Mouse (Mus musculus) CH12.LX (cell line): Measurements from ENCODE around the gene Pcca. TPM values are rescaled to one million over a fixed set of nuclear protein-coding genes. Genes with fewer than 3 reads are reported as not detected.

Experiments
- DNase-seq: peaks from one replicate; pipeline ENCODE4 v3.0.0-alpha.2; 2013; ENCODE audit errors: extremely low read depth
- H3K27ac ChIP-seq: 2 replicates; pipeline ENCODE4 v1.5.1; 2012; ENCODE audit warnings: low read depth, mild to moderate bottlenecking, control low read depth, moderate library complexity; ENCODE audit not compliant: insufficient read depth
- H3K27me3 ChIP-seq: replicated peaks from 2 replicates; pipeline ENCODE3; 2012; ENCODE audit warnings: inconsistent platforms
- H3K36me3 ChIP-seq, 2 experiments: replicated peaks in 1 of 2; 2 replicates each; pipeline versions ENCODE3 to v1.6.1; 2012; ENCODE audit warnings: inconsistent platforms in 1 of 2, low read length in 1 of 2, mild to moderate bottlenecking in 1 of 2, mixed read lengths in 1 of 2, moderate library complexity in 1 of 2; ENCODE audit not compliant: control insufficient read depth in 1 of 2, insufficient read depth in 1 of 2
- H3K4me1 ChIP-seq, 2 experiments: 2 replicates each; pipeline ENCODE4 v1.6.1; 2012; ENCODE audit warnings: inconsistent platforms in 1 of 2, moderate library complexity in 1 of 2; ENCODE audit not compliant: insufficient read depth in 2 of 2, control insufficient read depth in 1 of 2
- H3K4me2 ChIP-seq: 2 replicates; pipeline ENCODE4 v1.6.1; 2012; ENCODE audit warnings: low read depth, mild to moderate bottlenecking, control low read depth; ENCODE audit not compliant: poor library complexity, insufficient read depth, severe bottlenecking
- H3K4me3 ChIP-seq, 3 experiments: fragments of 150-350 bp in 1 of 3; sonication (generic) in 1 of 3; replicated peaks in 1 of 3; 2 replicates each; pipeline versions ENCODE3 to v1.5.1; 2011 to 2012; ENCODE audit warnings: low read depth in 2 of 3, low read length in 2 of 3, mild to moderate bottlenecking in 2 of 3, moderate library complexity in 2 of 3, control low read depth in 1 of 3, improper control_type of control experiment in 1 of 3, inconsistent platforms in 1 of 3, mixed read lengths in 1 of 3; ENCODE audit not compliant: poor library complexity in 1 of 3
- H3K79me2 ChIP-seq: replicated peaks from 2 replicates; pipeline ENCODE4 v1.6.1; 2012; ENCODE audit warnings: mild to moderate bottlenecking, moderate library complexity; ENCODE audit not compliant: control insufficient read depth, poor library complexity, insufficient read depth, severe bottlenecking; ENCODE audit errors: extremely low read depth
- H3K9ac ChIP-seq: 2 replicates; pipeline ENCODE4 v1.6.1; 2012; ENCODE audit warnings: low read depth, mild to moderate bottlenecking, control low read depth, moderate library complexity; ENCODE audit not compliant: insufficient read depth
- H3K9me3 ChIP-seq: replicated peaks from 2 replicates; pipeline ENCODE3; 2012; ENCODE audit warnings: low read length, inconsistent platforms, mixed read lengths
- CHD2 ChIP-seq: IDR thresholded peaks from 2 replicates; pipeline ENCODE4 v1.6.1; 2011; ENCODE audit warnings: low read length, improper control_type of control experiment
- E2F4 ChIP-seq: IDR thresholded peaks from 2 replicates; pipeline ENCODE4 v1.6.1; 2011; ENCODE audit warnings: low read depth, low read length, improper control_type of control experiment; ENCODE audit not compliant: insufficient replicate concordance
- ELF1 ChIP-seq: IDR thresholded peaks from 2 replicates; pipeline ENCODE4 v1.6.1; 2014; ENCODE audit warnings: low read depth, mild to moderate bottlenecking, inconsistent platforms, low read length, improper control_type of control experiment
- ETS1 ChIP-seq: conservative IDR thresholded peaks from 2 replicates; pipeline ENCODE4 v1.6.1; 2012; ENCODE audit warnings: low read depth, mild to moderate bottlenecking, inconsistent platforms, low read length, improper control_type of control experiment, moderate library complexity
- JUND ChIP-seq: conservative IDR thresholded peaks from 2 replicates; pipeline ENCODE4 v1.6.1; 2011; ENCODE audit warnings: low read depth, low read length, improper control_type of control experiment
- MAFK ChIP-seq: IDR thresholded peaks from 2 replicates; pipeline ENCODE4 v1.6.1; 2011; ENCODE audit warnings: low read length, improper control_type of control experiment; ENCODE audit not compliant: insufficient replicate concordance
- MEF2A ChIP-seq: IDR thresholded peaks from 2 replicates; pipeline ENCODE4 v1.6.1; 2014; ENCODE audit warnings: low read depth, mild to moderate bottlenecking, inconsistent platforms, low read length, improper control_type of control experiment, borderline replicate concordance
- MYC ChIP-seq: IDR thresholded peaks from 2 replicates; pipeline ENCODE4 v1.6.1; 2011; ENCODE audit warnings: low read depth, mild to moderate bottlenecking, improper control_type of control experiment, low read length
- NRF1 ChIP-seq: IDR thresholded peaks from 2 replicates; pipeline ENCODE4 v1.6.1; 2014; ENCODE audit warnings: low read depth, mild to moderate bottlenecking, inconsistent platforms, low read length, improper control_type of control experiment, moderate library complexity
- PAX5 ChIP-seq: IDR thresholded peaks from 2 replicates; pipeline ENCODE4 v1.6.1; 2012; ENCODE audit warnings: low read length, inconsistent platforms, mixed read lengths
- TCF12 ChIP-seq: IDR thresholded peaks from 2 replicates; pipeline ENCODE4 v1.6.1; 2014; ENCODE audit warnings: low read depth, mild to moderate bottlenecking, inconsistent platforms, low read length, improper control_type of control experiment
- UBTF ChIP-seq: IDR thresholded peaks from 2 replicates; pipeline ENCODE4 v1.6.1; 2012; ENCODE audit warnings: low read depth, mild to moderate bottlenecking, inconsistent platforms, low read length, improper control_type of control experiment, moderate library complexity
- ZC3H11A ChIP-seq: IDR thresholded peaks from 2 replicates; pipeline ENCODE4 v1.6.1; 2012; ENCODE audit warnings: low read depth, mild to moderate bottlenecking, inconsistent platforms, low read length, improper control_type of control experiment
- ZMIZ1 ChIP-seq: IDR thresholded peaks from 2 replicates; pipeline ENCODE4 v1.6.1; 2012; ENCODE audit warnings: low read depth, mild to moderate bottlenecking, inconsistent platforms, low read length, improper control_type of control experiment
- dilution Hi-C: fragments of 300-500 bp; cut with MboI; formaldehyde crosslinking; loops from 2 replicates; pipeline ENCODE4 v1.14.3; 2020; ENCODE audit warnings: low sequenced_read_pairs; ENCODE audit not compliant: extremely low pct_unique_long_range_greater_than_20kb, extremely low pct_ligation_motif_present
- in situ Hi-C: fragments of 300-500 bp; cut with MboI; formaldehyde crosslinking; loops from 3 replicates; pipeline ENCODE4 v1.14.3; 2019; ENCODE audit warnings: low sequenced_read_pairs, low pct_ligation_motif_present, low pct_unique_long_range_greater_than_20kb, mixed read lengths
- polyA plus RNA-seq: library from polyadenylated mRNA; unstranded; fragments of >175 nt; gene quantifications from 2 replicates; pipeline ENCODE4 v1.2.1, GENCODE M21; 2012; ENCODE audit warnings: low read depth; ENCODE audit not compliant: insufficient read length
- total RNA-seq, 2 experiments: library from RNA; depleted of rRNA; stranded (reverse); fragments of 300-350 nt in 1 of 2; fragments of >200 nt in 1 of 2; gene quantifications; 2 replicates each; pipeline ENCODE4 v1.2.3; 2012 to 2014

The Pcca gene
- total and polyA plus RNA-seq, 3 experiments: 11.2 to 39.0 (median 23.8) TPM

GRCm38 (mm10) chr14:122762603-122763002, 228.5 kb downstream of the Pcca start:
- dilution Hi-C loops: no loop called here
- H3K4me3 ChIP-seq: no peak overlapping the region
- no peak for TF ChIP-seq UBTF
- H3K79me2 ChIP-seq: peaks cover 2% of the 10 kb centered on the region; the same call in 1 of the 2 replicates
- H3K4me2 ChIP-seq: no peak overlapping the region
- no peaks in the 10 kb centered on the region for H3K36me3 ChIP-seq
- no peaks in the 10 kb centered on the region for H3K27me3 ChIP-seq
- H3K9me3 ChIP-seq: no peaks in the 10 kb centered on the region
- no peak overlapping the region for H3K9ac ChIP-seq
- peaks cover 0 to 14% of the 10 kb centered on the region in 2 experiments; a peak in 2 of 4 replicates for H3K4me1 ChIP-seq
- DNase-seq: no peak
- no peak overlapping the region for H3K27ac ChIP-seq
- in situ Hi-C loops: no loop called here

GRCm38 (mm10) chr14:122765951-122766350, 231.8 kb downstream of the Pcca start:
- DNase-seq: no peak
- Histone ChIP-seq H3K27me3 (no peaks in the 10 kb centered on the region), H3K4me3 (no peak overlapping the region)
- dilution Hi-C loops: no loop called here
- no peak for TF ChIP-seq ZMIZ1
- TF ChIP-seq PAX5: no peak
- no peak for TF ChIP-seq ETS1
- TF ChIP-seq, all 38 proteins: peak for 0
- in situ Hi-C loops: no loop called here
- Histone ChIP-seq H3K9me3 (no peaks in the 10 kb centered on the region), H3K27ac (no peak overlapping the region), H3K36me3 (no peaks in the 10 kb centered on the region), H3K4me2 (no peak overlapping the region), H3K9ac (no peak overlapping the region), H3K79me2 (peaks cover 2% of the 10 kb centered on the region; the same call in 1 of the 2 replicates), H3K4me1 (peaks cover 0 to 10% of the 10 kb centered on the region in 2 experiments; a peak in 2 of 4 replicates)

- Histone ChIP-seq H3K27ac (no peak overlapping the region), H3K79me2 (peaks cover 2% of the 10 kb centered on the region; the same call in 1 of the 2 replicates), H3K9ac (no peak overlapping the region)
- TF ChIP-seq MEF2A (no peak), MYC (no peak), ZC3H11A (no peak), CHD2 (no peak), TCF12 (no peak), ELF1 (no peak), JUND (no peak), E2F4 (no peak), NRF1 (no peak), MAFK (no peak)
- TF ChIP-seq, all 38 proteins: peak for 0
- Histone ChIP-seq H3K27me3 (no peaks in the 10 kb centered on the region), H3K4me1 (peaks cover 0 to 8% of the 10 kb centered on the region in 2 experiments; a peak in 2 of 4 replicates), H3K4me3 (no peak overlapping the region), H3K4me2 (no peak overlapping the region), H3K36me3 (no peaks in the 10 kb centered on the region), H3K9me3 (no peaks in the 10 kb centered on the region)
- in situ Hi-C loops (no loop called here), dilution Hi-C loops (no loop called here)
- no peak for DNase-seq
Observed at GRCm38 (mm10) chr14:122766448-122766847, 232.3 kb downstream of the Pcca start.
